Mouse (Mus musculus): ENCODE measurements around the gene Trim2. TPM values are rescaled to one million over a fixed set of nuclear protein-coding genes. Genes with fewer than 3 reads are reported as not detected.

Trim2 gene
- polyA plus RNA-seq, 2 experiments from 2014 or later = 1.2 to 2.3 TPM

GRCm38 (mm10) chr3:84319504-84319903, 12.8 kb upstream of the Trim2 start:
- ATAC-seq = no peak

GRCm38 (mm10) chr3:84318865-84319264, 12.2 kb upstream of the Trim2 start:
- ATAC-seq = no peak

GRCm38 (mm10) chr3:84314651-84315191, 8.0 kb upstream of the Trim2 start:
- peak; percentile 63 for ATAC-seq

- no peak for ATAC-seq
Measured at GRCm38 (mm10) chr3:84313801-84314541, 7.3 kb upstream of the Trim2 start.

- ATAC-seq = peak; percentile 90
Measured at GRCm38 (mm10) chr3:84313003-84313800, 6.5 kb upstream of the Trim2 start.

- no peak for ATAC-seq
Measured at GRCm38 (mm10) chr3:84312326-84312725, 5.6 kb upstream of the Trim2 start.

GRCm38 (mm10) chr3:84307516-84307915, 839 bp upstream of the Trim2 start:
- ATAC-seq = no peak

GRCm38 (mm10) chr3:84305722-84306510, 761 bp downstream of the Trim2 start:
- no peak for ATAC-seq

- no peak for ATAC-seq
Measured at GRCm38 (mm10) chr3:84305010-84305692, 1.5 kb downstream of the Trim2 start.

GRCm38 (mm10) chr3:84304339-84305009, 2.2 kb downstream of the Trim2 start:
- ATAC-seq = no peak

GRCm38 (mm10) chr3:84303395-84303949, 3.2 kb downstream of the Trim2 start:
- ATAC-seq = no peak

GRCm38 (mm10) chr3:84302273-84302672, 4.4 kb downstream of the Trim2 start:
- ATAC-seq = no peak

- no peak for ATAC-seq
Measured at GRCm38 (mm10) chr3:84301674-84302073, 5.0 kb downstream of the Trim2 start.

- ATAC-seq = no peak
Measured at GRCm38 (mm10) chr3:84298186-84298585, 8.5 kb downstream of the Trim2 start.

- ATAC-seq = no peak
Measured at GRCm38 (mm10) chr3:84296676-84297075, 10.0 kb downstream of the Trim2 start.

- no peak for ATAC-seq
Measured at GRCm38 (mm10) chr3:84294734-84295133, 11.9 kb downstream of the Trim2 start.

GRCm38 (mm10) chr3:84293666-84294595, 12.7 kb downstream of the Trim2 start:
- no peak for ATAC-seq

GRCm38 (mm10) chr3:84292238-84292637, 14.4 kb downstream of the Trim2 start:
- ATAC-seq = no peak

GRCm38 (mm10) chr3:84288931-84289330, 17.7 kb downstream of the Trim2 start:
- no peak for ATAC-seq

- no peak for ATAC-seq
Measured at GRCm38 (mm10) chr3:84287256-84287655, 19.4 kb downstream of the Trim2 start.

Measured in activated CD4-positive, CD25-positive, alpha-beta regulatory T cell, adult 4 months (primary cell).